Mouse (Mus musculus) kidney, postnatal 4 days (tissue): ENCODE results near the gene Mrtfa.

Experiments
- DNase-seq, 2 experiments: peaks; one replicate each; pipeline ENCODE4 v3.0.0; 2021; ENCODE audit warnings: mixed read lengths in 2 of 2

The Mrtfa gene

DNA sequence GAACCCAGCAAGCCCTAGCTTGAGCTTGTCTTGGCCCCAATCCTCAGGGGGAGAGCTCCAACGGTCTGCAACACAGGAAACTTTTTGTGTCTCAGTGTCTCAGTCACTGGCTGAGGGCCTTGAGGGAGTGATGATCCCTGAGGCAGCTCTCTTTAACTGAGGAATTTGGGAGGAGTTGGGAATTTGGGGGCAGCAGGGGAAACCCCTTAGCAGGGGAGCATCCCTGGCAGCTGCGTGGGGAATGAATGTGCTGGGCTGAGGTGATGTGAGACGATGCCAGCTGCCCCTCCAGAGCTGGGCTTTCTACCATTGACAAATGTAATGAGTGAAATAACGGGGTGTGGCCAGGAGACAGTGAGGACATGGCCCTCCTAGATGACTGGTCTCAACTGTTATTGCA is 4.9 kb upstream of the Mrtfa start:
- DNase-seq = no peak

GRCm38 (mm10) chr15:81194791-81195190 is 4.2 kb upstream of the Mrtfa start:
- no peak for DNase-seq

GRCm38 (mm10) chr15:81192858-81193257 is 2.3 kb upstream of the Mrtfa start:
- DNase-seq = no peak

DNA sequence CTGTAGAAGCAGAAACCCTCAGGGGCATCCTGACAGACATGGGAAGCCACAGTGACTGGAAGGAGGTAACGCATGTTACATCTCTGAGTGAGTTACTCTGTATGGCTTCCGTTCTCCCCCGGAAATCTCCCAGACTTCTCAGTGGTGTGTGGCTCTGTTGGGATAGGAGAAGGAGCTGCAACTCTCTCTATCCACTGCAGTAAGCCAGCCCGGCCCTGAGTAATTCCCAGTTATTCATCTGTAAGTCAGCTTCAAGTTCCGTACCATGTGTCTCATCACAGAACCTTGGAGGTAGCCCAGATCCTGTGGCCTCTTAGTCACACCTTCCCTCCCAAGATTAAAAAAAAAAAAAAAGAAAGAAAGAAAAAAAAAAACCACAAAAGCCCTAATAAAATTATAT is 1.8 kb upstream of the Mrtfa start:
- DNase-seq = peak; percentile 8 to 13

- no peak for DNase-seq
Measured at GRCm38 (mm10) chr15:81191303-81191702, 746 bp upstream of the Mrtfa start.

- DNase-seq = no peak
Measured at GRCm38 (mm10) chr15:81190011-81190629, 437 bp downstream of the Mrtfa start.

DNA sequence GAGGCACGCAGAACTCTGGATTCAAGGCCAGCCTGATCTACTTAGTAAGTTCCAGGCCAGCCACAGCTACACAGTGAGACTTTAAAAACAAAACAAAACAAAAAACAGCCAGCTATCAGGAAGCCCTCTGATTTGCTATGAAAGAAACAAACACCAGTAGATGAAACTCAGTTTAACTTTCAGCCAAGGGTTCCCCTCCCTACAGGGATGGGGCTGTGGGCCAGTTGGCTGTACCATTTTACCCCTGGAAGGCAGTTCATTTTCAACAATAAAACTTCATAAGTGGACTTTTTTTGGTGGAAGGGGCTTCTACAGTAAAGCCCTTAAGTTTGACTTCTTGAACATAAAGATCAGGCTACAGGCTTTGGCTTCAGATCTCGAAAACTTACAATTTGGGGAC is 1.5 kb downstream of the Mrtfa start:
- DNase-seq = no peak

- no peak for DNase-seq
Measured at GRCm38 (mm10) chr15:81184913-81185312, 5.6 kb downstream of the Mrtfa start.

DNA sequence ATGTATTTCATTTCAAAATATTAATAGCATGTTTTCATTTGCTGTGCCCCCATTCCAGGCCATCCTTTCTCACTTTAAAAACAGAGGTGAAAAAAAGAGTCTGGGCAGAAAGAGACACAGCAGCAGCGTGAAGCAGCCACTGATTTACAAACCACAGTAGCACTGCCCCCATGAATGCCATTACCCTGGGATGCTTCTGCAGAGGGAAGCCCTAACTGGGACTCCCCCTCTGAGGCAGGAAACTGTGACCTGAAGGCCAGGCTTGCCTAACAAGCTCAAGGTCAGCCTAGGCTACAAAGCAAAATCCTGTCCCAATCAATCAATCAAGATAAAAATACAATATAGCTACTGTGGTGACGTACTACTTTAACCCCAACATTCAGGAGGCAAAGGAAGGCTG is 9.3 kb downstream of the Mrtfa start:
- no peak for DNase-seq

DNA sequence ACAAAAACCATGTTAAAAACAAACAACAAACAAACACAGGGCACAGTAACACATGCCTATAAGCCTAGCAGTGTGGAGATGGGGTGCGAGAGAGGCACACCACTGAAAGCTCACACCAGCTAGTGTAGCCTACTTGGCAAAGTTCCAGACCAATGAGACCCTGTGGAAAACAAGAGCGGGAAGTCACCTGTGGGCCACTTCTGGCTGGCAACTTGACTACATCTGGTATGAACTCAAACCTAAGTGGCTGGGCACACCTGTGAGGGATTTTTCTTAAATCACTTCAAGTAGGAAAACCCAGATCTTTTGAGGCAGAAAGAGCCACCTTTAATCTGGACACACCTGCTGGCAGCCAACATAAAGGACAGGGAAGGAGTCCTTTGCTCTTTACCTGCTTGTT is 11.0 kb downstream of the Mrtfa start:
- DNase-seq = no peak

GRCm38 (mm10) chr15:81178703-81179102 is 11.9 kb downstream of the Mrtfa start:
- no peak for DNase-seq

DNA sequence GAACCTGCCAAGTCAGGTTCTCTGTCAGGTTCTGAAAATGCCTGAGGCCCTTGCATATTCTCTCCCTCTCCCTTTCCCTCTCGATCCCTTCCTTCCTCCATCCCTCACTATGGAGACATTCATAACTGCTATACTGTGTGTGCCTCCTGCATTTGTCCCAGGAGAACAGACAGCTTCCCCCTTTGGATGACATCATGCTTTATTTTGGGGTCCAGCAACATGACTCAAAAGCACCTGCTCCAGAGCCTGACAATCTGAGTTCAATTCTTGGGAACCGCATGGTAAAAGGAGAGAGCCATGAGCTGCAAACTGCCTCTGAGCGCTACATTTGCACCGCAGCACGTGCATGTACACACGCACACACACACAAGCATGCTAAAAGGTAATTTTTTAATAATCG is 12.7 kb downstream of the Mrtfa start:
- no peak for DNase-seq

- no peak for DNase-seq
Measured at GRCm38 (mm10) chr15:81175633-81176032, 14.9 kb downstream of the Mrtfa start.

- DNase-seq = no peak
Measured at GRCm38 (mm10) chr15:81172259-81172658, 18.3 kb downstream of the Mrtfa start.

DNA sequence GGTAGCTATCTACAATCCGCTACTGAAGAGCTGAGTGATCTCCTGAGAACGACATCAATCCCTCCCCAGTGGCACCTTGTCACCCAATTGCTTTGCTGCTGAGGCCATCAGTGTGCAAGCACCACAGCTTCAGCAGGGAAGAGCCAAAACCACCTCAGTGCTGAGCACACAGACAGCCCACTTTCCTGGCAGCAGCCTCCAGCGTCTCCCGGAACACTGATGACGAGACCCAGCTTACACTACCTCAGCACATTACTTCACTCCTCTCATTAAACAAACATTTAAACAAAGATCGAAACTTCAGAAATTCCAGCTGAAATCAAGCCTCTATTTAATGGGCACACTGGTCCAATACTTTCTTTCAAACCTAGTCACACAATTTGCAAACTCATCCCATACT is 21.8 kb downstream of the Mrtfa start:
- no peak for DNase-seq

GRCm38 (mm10) chr15:81167831-81168230 is 22.7 kb downstream of the Mrtfa start:
- DNase-seq = no peak

DNA sequence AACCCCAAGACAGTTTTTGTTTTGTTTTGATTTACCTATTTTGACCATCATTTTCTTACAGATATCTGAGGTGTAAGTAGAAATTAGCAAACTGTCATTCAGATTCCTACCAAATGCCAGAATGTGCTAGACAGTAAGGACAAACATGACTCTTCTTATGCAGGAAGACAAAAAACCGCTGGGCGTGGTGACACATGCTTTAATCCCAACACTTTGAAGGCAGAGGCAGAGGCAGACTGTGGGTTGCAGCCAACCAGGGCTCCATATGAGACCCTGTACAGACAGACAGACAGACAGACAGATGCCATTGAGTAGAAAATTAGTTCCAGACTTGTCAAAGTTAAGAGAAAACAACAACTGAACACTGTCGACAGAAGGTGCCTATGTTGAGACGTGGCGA is 24.3 kb downstream of the Mrtfa start:
- DNase-seq = no peak

GRCm38 (mm10) chr15:81164560-81165310 is 25.8 kb downstream of the Mrtfa start:
- no peak for DNase-seq

DNA sequence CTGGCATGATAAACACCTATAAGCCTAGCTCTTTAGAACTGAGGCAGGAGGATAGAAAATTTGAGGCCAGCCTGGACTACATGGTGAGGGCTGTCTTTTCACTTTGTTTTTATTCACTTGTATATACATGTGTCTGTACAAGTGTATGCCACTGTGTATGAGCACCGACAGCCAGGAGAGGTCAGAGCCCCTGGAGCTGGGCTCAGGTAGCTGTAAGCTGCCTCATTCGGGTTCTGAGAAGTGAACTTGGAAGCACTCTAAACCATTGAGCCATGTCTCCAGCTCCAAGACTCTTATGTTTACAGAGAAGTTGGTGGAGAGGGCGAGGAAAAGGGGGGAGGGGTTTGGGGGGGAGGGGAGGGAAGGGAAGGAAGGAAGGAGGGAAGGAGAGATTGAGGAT is 29.0 kb downstream of the Mrtfa start:
- DNase-seq = no peak

DNA sequence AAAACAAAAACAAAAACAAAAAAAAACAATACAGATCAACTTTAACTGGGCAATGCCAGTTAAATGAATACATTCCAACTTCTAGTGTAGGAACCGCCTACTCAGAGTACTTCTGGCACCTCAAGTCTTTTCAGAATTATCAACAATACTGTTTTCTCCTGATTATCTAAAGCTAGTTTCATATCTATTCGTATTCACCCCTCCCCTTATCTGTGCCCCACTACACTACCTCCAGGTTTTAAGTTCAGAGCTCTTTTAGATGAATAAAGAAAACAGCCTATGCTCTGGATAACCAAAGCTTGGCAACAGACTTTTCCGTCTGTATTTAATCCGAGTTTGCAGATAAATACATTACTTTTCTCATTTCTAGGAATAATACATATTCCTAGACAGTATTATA is 29.9 kb downstream of the Mrtfa start:
- no peak for DNase-seq

GRCm38 (mm10) chr15:81159212-81159611 is 31.3 kb downstream of the Mrtfa start:
- DNase-seq = no peak

DNA sequence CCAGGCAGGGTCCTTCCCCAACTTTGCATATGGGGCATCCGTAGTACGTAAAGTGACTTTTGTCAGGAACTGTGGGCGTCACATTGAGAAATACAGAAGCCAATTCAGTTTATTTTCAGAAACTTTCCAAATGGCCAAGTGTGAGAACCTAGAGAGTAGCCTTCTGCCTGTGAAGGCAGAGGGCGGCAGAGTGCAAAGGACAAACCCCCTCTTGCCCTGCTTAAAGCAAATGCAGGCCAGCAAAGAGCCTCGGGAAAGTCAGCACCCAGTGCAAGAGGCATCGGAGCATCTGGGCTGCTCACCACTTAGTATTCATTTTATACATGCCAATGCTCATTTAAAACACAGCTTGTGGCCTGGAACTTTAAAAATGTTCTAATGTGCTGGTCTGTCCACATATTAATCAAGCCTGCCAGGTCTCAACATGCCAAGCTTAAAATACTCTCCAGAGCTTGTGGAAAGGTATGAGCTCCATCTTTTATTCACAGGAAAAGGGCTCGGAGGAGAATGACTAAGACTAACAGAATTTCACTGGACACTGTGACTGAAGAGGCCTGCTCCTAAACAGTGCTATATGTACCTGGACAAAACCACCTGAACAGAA is 31.9 kb downstream of the Mrtfa start:
- DNase-seq = peak; percentile 20 to 49

DNA sequence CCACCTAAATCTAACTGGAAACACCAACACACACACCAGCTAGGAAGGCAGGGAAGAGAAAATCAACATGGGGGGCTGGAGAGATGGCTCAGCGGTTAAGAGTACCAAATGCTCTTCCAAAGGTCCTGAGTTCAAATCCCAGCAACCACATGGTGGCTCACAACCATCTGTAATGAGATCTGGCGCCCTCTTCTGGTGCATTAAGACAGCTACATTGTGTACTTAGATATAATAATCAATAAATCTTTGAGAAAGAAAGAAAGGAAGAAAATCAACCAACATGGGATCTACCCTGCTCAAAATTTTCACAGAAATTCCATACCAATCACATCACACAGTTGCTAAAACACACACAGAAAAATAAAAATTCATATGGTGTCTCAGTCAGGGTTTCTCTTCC is 34.1 kb downstream of the Mrtfa start:
- DNase-seq = no peak

DNA sequence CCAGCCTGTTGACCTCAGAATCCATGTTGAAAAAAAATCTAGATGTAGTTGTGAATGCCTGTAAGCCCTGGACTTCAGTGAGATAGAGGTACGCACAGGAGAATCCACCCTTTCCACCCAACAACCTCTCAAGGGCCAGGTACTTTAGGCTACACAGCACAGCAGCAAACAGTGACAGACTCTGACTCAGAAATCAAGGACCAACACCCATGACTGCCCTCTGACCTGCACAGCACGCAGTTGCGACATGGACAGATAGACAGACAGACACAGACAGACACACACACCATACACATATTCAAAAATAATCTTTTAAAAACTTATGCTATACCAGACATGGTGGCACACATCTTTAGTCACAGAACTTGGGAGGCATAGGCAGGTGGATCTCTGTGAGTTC is 34.7 kb downstream of the Mrtfa start:
- DNase-seq = no peak
